Mouse (Mus musculus) liver, embryonic 15.5 days (tissue): ENCODE measurements around the gene Nr1d1. TPM values are rescaled to one million over a fixed set of nuclear protein-coding genes. Genes with fewer than 3 reads are reported as not detected.

Experiments
- ATAC-seq: fragments of 200-750 bp; cut with Nextera tagmentation; 2 replicates; pipeline ENCODE4 v1.8.0; 2017; ENCODE audit warnings: moderate number of reproducible peaks, mild to moderate bottlenecking, moderate library complexity; ENCODE audit not compliant: insufficient read depth
- H3K27ac ChIP-seq: fragments of 300-500 bp; sonication (generic); replicated peaks from 2 replicates; pipeline ENCODE4 v1.5.1; 2015; ENCODE audit warnings: mild to moderate bottlenecking, inconsistent platforms
- H3K27me3 ChIP-seq: fragments of 300-500 bp; sonication (generic); 2 replicates; pipeline ENCODE4 v1.6.1; 2015; ENCODE audit warnings: mild to moderate bottlenecking, inconsistent platforms
- H3K36me3 ChIP-seq: fragments of 300-500 bp; sonication (generic); replicated peaks from 2 replicates; pipeline ENCODE4 v1.6.1; 2015; ENCODE audit warnings: moderate library complexity, mild to moderate bottlenecking, inconsistent platforms
- H3K4me1 ChIP-seq: fragments of 300-500 bp; sonication (generic); replicated peaks from 2 replicates; pipeline ENCODE4 v1.6.1; 2015; ENCODE audit warnings: inconsistent platforms
- H3K4me2 ChIP-seq: fragments of 300-500 bp; sonication (generic); 2 replicates; pipeline ENCODE4 v1.6.1; 2015; ENCODE audit warnings: moderate library complexity, mild to moderate bottlenecking, inconsistent platforms
- H3K4me3 ChIP-seq: fragments of 300-500 bp; sonication (generic); replicated peaks from 2 replicates; pipeline ENCODE4 v1.5.1; 2015; ENCODE audit warnings: mild to moderate bottlenecking, inconsistent platforms
- H3K9ac ChIP-seq: fragments of 300-500 bp; sonication (generic); 2 replicates; pipeline ENCODE4 v1.6.1; 2015; ENCODE audit warnings: moderate library complexity, mild to moderate bottlenecking, inconsistent platforms
- H3K9me3 ChIP-seq: fragments of 300-500 bp; sonication (generic); replicated peaks from 2 replicates; pipeline ENCODE4 v1.6.1; 2016; ENCODE audit warnings: inconsistent platforms
- WGBS: fragments of 180-500 bp; shearing (Covaris S2); methylation state at CpG from one replicate; pipeline ENCODE4 v1.1.7; 2015; ENCODE audit warnings: mixed read lengths; ENCODE audit not compliant: insufficient replicate concordance; 5-methylcytosine and 5-hydroxymethylcytosine counted together
- polyA plus RNA-seq: library from polyadenylated mRNA; unstranded; fragments of >200 nt; fragmentation: Nextera tagmentation; extraction: Ambion mirVana; gene quantifications from 2 replicates; pipeline ENCODE4 v1.2.1, GENCODE M21; 2015

Gene Nr1d1
- polyA plus RNA-seq, 1 experiment from 2014 or later: 0.63 TPM

DNA sequence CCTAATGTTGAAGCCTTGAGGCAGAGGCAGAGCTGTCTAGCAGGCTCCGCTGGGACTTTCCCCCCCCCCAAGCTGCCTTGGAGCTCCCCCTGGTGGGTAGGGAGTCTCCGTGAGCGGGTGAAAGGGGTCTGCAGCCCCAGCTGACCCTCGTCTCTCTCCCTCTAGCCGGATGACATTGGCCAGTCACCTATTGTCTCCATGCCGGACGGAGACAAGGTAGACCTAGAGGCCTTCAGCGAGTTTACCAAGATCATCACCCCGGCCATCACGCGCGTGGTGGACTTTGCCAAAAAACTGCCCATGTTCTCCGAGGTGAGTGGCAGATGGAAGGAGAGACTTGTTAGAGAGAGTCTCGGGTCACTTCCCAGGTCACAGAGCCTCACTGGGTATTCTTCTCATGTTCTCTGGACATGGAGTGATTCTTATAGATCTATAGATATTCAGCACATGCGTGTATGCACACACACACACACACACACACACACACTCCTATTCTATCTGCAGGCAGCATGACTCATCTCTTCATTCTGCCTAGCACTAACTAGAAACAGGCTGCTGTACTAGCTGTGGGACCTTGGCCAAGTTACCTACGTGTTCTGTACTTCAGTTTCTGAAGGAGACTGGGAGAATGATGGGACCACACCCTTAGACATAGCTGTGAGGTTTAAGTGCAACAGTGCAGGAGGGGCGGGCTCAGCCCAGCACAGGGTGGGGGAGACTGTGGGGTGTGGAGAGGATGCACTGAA lies 12.2 kb downstream of the Nr1d1 start:
- Histone ChIP-seq H3K36me3 (peaks cover 68% of the 10 kb centered on the region), H3K27ac (peak overlapping the region; percentile 6; the same call in 1 of the 2 replicates), H3K4me2 (no peak overlapping the region), H3K9me3 (no peaks in the 10 kb centered on the region), H3K9ac (no peak overlapping the region), H3K4me1 (peaks cover 53% of the 10 kb centered on the region), H3K4me3 (no peak overlapping the region), H3K27me3 (no peaks in the 10 kb centered on the region)
- ATAC-seq: no peak
- WGBS: 72% methylated on average over 17 of the region's 17 CpGs

DNA sequence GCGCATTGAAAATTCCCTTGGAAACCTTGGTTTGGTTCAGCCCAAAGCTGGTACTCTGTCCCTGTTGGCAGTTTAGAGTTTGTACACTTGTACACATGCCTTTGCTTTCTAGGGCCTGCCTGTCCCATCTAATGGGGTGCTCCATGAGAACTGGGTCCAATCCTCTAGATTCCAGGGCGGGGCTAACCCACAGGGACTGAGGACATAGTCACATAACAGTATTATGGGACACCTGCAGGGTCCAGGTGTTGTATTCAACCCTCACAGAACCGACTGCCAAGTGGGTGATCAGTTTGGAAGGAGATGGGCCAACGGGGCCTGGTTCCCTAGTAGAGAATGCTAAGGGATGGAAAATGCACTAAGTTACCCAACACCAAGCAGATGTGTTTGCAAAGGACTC lies 13.2 kb downstream of the Nr1d1 start:
- H3K36me3 ChIP-seq: peaks cover 73% of the 10 kb centered on the region
- H3K9ac ChIP-seq: no peak overlapping the region
- ATAC-seq: no peak
- no peak overlapping the region for H3K4me2 ChIP-seq
- H3K27ac ChIP-seq: no peak overlapping the region
- no peaks in the 10 kb centered on the region for H3K27me3 ChIP-seq
- H3K9me3 ChIP-seq: no peaks in the 10 kb centered on the region
- 85% methylated on average over 4 of the region's 4 CpGs for WGBS
- peaks cover 47% of the 10 kb centered on the region for H3K4me1 ChIP-seq
- H3K4me3 ChIP-seq: no peak overlapping the region

DNA sequence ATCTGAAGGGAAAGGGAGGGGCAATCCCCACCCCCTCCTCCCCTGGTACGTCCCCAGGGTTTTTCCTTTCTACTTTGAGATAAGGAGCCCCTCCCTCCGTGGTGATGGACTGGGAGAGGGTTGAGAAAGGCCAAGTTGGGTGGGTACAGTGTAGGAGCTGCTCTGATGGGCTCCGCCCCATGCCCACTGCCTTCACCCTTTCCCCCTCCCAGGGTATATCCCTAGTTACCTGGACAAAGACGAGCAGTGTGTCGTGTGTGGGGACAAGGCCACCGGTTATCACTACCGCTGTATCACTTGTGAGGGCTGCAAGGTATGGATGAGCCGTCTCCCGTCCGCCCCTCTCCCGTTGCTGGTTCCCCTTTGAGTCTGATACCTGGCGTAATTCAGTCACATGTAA lies 18.4 kb downstream of the Nr1d1 start:
- no peak overlapping the region for H3K9ac ChIP-seq
- no peaks in the 10 kb centered on the region for H3K27me3 ChIP-seq
- H3K27ac ChIP-seq: peak overlapping the region; percentile 61; the same call in 1 of the 2 replicates
- H3K4me3 ChIP-seq: no peak overlapping the region
- H3K4me2 ChIP-seq: no peak overlapping the region
- ATAC-seq: no peak
- peaks cover 49% of the 10 kb centered on the region for H3K36me3 ChIP-seq
- WGBS: 57% methylated on average over 12 of the region's 12 CpGs
- no peaks in the 10 kb centered on the region for H3K9me3 ChIP-seq
- peaks cover 56% of the 10 kb centered on the region for H3K4me1 ChIP-seq

DNA sequence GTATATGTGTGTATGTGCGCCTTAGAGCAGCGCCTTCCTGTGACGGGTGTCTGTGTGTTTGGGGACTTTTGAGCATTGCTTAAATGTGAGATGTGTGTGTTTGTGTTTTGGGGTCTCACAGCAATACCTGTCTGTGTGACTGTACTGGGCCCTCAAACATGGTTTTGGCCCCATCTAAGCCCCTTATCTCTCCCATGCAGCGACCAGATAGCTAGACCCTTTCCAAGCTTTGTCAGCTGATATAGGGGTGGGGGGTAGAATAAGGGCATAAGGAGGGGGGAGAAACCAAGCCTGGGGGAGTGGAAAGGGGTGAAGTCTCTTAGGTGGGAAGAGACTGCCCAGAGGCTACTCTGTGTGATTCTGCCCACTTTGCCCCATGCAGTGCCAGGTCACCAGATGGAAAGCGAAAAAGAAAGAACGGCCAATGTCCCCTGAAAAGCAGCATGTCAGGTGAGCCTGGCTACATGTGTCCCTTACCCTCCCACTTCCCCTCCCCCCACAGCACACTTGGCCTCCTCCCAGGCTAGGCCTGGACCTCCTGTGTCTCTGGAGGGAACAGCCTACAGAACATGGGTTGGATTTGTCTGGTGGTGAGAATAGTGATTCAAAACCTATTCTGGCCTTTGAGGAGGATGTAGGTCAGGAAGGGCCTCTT lies 19.3 kb downstream of the Nr1d1 start:
- H3K4me1 ChIP-seq: peaks cover 65% of the 10 kb centered on the region
- no peak overlapping the region for H3K4me3 ChIP-seq
- WGBS: 64% methylated on average over 6 of the region's 6 CpGs
- peak overlapping the region; percentile 15; the same call in 1 of the 2 replicates for H3K9ac ChIP-seq
- peaks cover 41% of the 10 kb centered on the region for H3K36me3 ChIP-seq
- H3K9me3 ChIP-seq: no peaks in the 10 kb centered on the region
- peak overlapping the region; percentile 44 for H3K4me2 ChIP-seq
- ATAC-seq: peak; percentile 13; the same call in 1 of the 2 replicates
- H3K27ac ChIP-seq: peak overlapping the region; percentile 61
- no peaks in the 10 kb centered on the region for H3K27me3 ChIP-seq

DNA sequence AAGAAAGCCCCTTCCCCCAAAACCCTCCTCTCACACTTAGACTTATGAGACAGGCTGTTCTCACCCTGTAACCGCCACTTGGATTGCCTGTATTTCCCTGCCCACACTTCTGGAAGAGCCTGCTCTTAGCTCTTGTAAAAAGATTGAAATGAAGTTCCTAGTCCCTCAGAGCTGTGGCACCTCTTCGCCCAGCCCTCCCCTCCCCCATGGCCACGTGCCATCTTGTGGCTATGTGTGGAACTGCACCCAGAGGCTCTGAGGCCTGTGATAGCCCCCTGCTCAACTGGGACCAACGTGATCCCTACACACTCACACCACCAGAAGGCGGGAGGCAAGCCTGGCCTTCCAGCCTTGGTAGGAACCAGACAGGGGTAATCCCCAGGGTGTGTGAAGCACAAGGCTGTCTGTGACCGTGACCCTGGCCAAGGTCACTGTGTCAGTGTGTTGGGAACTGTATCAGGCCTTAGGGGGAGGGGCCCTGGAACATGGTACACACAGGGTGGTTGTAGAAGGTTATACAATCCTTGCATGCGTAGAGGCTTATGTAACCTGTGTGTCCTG lies 20.4 kb downstream of the Nr1d1 start:
- Histone ChIP-seq H3K9me3 (no peaks in the 10 kb centered on the region), H3K27ac (peak overlapping the region; percentile 86), H3K9ac (peak overlapping the region; percentile 43), H3K4me3 (no peak overlapping the region), H3K4me2 (peak overlapping the region; percentile 32), H3K4me1 (peaks cover 76% of the 10 kb centered on the region), H3K36me3 (peaks cover 29% of the 10 kb centered on the region), H3K27me3 (no peaks in the 10 kb centered on the region)
- 14% methylated on average over 7 of the region's 7 CpGs for WGBS
- peak; percentile 27 for ATAC-seq

DNA sequence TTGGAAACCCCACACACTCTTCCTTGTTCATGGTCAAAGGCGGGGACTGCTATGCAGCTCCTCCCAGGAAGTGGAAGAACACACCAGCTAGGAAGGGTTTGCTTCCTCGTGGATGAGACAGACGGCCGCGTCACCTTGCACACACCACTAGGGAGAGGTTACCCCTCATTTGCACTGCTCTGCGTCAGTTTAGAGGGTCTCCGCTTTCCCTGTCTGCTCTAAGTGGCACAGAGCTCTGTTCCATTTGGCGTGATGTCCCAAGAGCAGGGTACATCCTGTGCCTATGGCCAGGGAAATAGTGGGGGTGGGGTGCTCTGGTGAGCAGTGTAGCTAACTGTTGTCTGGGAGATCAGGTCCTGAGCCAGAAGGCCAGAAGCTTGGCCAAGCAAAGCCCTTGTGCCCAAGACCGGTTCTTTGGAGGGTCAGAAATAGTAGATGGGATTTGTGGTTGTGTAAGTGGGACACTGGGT lies 20.9 kb downstream of the Nr1d1 start:
- 38% methylated on average over 9 of the region's 9 CpGs for WGBS
- H3K4me3 ChIP-seq: no peak overlapping the region
- ATAC-seq: no peak
- H3K27me3 ChIP-seq: no peaks in the 10 kb centered on the region
- peak overlapping the region; percentile 32 for H3K4me2 ChIP-seq
- peak overlapping the region; percentile 43 for H3K9ac ChIP-seq
- H3K36me3 ChIP-seq: peaks cover 27% of the 10 kb centered on the region
- H3K9me3 ChIP-seq: no peaks in the 10 kb centered on the region
- peak overlapping the region; percentile 86 for H3K27ac ChIP-seq
- H3K4me1 ChIP-seq: peaks cover 82% of the 10 kb centered on the region

DNA sequence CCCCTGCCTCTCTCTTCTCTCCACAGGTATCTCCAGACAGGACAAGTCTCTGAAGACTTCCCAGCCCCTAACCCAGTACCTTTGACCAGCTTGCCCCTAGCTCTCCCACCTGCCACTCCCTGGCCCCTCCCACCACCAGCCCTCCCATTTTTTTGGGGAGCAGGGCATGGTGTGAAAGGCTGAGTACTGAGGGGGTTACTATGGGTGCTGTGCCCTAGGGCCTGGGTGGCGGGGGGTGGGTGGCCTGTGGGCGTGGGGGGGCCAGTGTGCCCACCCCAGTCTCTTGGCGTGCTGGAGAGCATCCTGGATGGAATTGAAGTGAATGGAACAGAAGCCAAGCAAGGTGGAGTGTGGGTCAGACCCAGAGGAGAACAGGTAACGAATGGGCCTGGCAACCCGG lies 21.9 kb downstream of the Nr1d1 start:
- peaks cover 19% of the 10 kb centered on the region for H3K36me3 ChIP-seq
- peaks cover 91% of the 10 kb centered on the region for H3K4me1 ChIP-seq
- peak overlapping the region; percentile 86 for H3K27ac ChIP-seq
- no peak overlapping the region for H3K4me3 ChIP-seq
- 75% methylated on average over 5 of the region's 5 CpGs for WGBS
- no peaks in the 10 kb centered on the region for H3K27me3 ChIP-seq
- no peaks in the 10 kb centered on the region for H3K9me3 ChIP-seq
- H3K4me2 ChIP-seq: no peak overlapping the region
- ATAC-seq: no peak
- H3K9ac ChIP-seq: no peak overlapping the region

DNA sequence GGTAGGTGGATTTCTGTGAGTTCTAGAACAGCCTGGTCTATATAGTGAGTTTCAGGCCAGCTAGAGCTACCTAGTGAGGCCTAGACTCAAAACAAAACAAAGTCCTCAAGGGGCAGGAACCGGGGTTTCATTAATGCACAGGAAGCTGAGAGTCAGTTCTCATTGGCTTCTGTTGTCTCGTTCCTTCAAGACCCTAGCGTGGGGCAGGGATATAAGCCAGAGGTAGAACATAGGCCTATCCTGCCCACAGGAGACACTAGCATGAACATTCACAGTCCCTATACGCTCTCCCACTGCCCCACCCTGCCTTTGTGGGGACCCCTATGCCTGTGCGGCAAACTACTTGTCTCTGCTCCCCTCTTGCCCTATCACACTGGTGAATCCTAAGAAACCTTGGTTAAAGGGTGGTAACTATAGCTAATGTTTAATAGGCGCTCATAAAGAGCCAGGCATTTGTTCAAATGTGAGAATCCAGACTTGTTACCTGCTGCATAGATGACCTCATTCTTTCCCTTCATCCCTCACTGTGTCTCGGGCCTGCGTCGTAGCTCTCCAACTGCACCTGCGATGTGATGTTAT lies 22.5 kb downstream of the Nr1d1 start:
- 0 out of 2 replicates have a peak overlapping the region, but pooled peaks have one; percentile 4 for H3K9ac ChIP-seq
- H3K4me2 ChIP-seq: peak overlapping the region; percentile 69; the same call in 1 of the 2 replicates
- H3K27me3 ChIP-seq: no peaks in the 10 kb centered on the region
- H3K27ac ChIP-seq: peak overlapping the region; percentile 86
- H3K4me1 ChIP-seq: peaks cover 97% of the 10 kb centered on the region
- WGBS: 75% methylated on average over 10 of the region's 10 CpGs
- ATAC-seq: no peak
- H3K9me3 ChIP-seq: no peaks in the 10 kb centered on the region
- H3K36me3 ChIP-seq: peaks cover 18% of the 10 kb centered on the region
- no peak overlapping the region for H3K4me3 ChIP-seq

DNA sequence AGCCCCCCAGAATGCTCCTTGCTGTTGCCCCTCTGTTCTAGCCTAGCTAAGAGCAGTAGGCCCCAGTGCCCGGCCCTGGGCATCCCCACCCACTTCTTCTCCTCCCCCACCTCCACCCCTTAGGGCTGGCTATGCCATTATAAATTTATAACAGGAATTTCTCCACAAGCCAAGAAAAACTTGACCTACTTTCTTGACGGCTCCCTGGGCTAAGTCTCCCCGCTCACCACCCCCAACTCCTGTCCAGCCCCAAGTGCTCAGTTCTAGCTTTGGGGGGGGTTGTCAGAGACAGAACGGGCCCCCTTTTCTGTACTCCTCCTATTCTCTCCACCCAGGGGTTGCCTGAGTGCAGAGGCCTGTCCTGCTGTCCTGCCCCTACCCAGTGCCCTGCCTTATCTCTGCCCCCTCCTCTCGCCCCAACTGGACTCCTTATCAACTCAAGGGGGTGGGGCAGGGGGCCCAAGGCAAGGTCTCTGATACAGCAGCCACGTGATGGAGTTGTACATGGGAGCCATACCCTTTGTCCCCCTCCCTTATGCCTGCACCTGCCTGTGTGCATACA lies 23.8 kb downstream of the Nr1d1 start:
- peak; percentile 82 for ATAC-seq
- Histone ChIP-seq H3K4me2 (peak overlapping the region; percentile 69), H3K4me1 (peaks cover 100% of the 10 kb centered on the region), H3K4me3 (peak overlapping the region; percentile 32), H3K9ac (peak overlapping the region; percentile 31; the same call in 1 of the 2 replicates), H3K27me3 (no peaks in the 10 kb centered on the region), H3K27ac (peak overlapping the region; percentile 86), H3K9me3 (no peaks in the 10 kb centered on the region), H3K36me3 (peaks cover 8% of the 10 kb centered on the region; the same call in 1 of the 2 replicates)
- WGBS: 6% methylated on average over 6 of the region's 6 CpGs

DNA sequence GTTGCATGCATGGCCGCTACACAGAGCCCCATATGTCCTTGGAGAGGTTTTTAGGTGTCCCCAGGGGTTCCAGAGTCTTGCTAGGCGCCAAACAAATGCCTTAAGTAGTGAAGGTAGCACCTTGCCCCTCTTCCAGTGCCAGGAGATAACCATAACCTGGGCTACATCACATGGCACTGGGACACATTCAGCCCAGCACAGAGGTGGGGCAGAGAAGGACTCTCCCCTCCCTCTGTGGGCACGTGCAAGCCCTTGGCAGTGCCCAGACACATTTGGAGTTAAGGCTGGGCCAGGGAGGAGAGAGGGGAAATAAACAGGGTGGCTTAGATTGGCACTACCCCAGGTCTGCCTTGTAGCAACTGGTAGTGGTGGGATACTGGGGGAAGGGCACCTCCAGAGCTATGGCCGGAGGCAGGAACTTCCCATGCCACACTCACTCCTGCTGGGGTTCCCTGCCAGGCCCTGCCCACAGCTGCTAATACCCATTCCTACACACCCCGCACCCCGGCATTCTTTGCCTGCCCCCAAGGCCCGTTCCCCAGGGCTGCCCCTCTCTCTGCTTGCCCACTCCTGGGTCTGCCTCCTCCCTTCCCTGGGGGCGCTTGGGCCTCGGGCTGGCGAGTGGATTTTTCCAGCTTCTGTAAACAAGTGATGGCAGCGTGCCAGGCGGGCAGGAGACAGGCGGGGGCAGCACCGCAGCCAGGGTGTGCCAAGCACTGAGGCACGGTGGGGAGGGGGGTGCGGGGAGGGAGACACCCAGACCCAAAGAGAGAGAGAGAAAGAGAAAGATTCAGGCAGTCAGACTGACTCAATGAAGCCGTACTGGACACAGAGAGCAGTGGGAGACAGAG lies 24.6 kb downstream of the Nr1d1 start:
- ATAC-seq: peak; percentile 1; the same call in 1 of the 2 replicates
- Histone ChIP-seq H3K27ac (peak overlapping the region; percentile 86), H3K4me3 (peak overlapping the region; percentile 32), H3K9me3 (no peaks in the 10 kb centered on the region), H3K36me3 (peaks cover 8% of the 10 kb centered on the region; the same call in 1 of the 2 replicates), H3K4me1 (peaks cover 100% of the 10 kb centered on the region), H3K4me2 (peak overlapping the region; percentile 69), H3K9ac (peak overlapping the region; percentile 28; the same call in 1 of the 2 replicates), H3K27me3 (no peaks in the 10 kb centered on the region)
- WGBS: 30% methylated on average over 17 of the region's 17 CpGs
